Mouse (Mus musculus) gastrocnemius, adult 2 months (tissue): Measurements from ENCODE around the gene Dusp5. TPM values are rescaled to one million over a fixed set of nuclear protein-coding genes. Genes with fewer than 3 reads are reported as not detected.
A peak's percentile ranks its signal among the peaks of the same experiment; 100 is the strongest.
"Not testable (repeated sequence)": the region's sequence is repeated elsewhere in the genome, so short reads cannot be mapped to it uniquely, and the experiment has no call there.

Experiments used
- DNase-seq: peaks from one replicate; pipeline ENCODE4 v3.0.0; 2022
- H3K27ac ChIP-seq: fragments of 200-600 bp; 2 replicates; pipeline ENCODE4 v1.8.1; 2022; ENCODE audit warnings: mild to moderate bottlenecking
- H3K4me3 ChIP-seq: fragments of 200-600 bp; 2 replicates; pipeline ENCODE4 v1.8.1; 2022; ENCODE audit warnings: mild to moderate bottlenecking, moderate library complexity
- CTCF ChIP-seq: fragments of 200-600 bp; IDR thresholded peaks from 2 replicates; pipeline ENCODE4 v1.8.1; 2022; ENCODE audit warnings: antibody characterized with exemption, mild to moderate bottlenecking, moderate library complexity
- intact Hi-C: fragments of 180-260 bp; cut with DNase I; formaldehyde crosslinking; loops from one replicate; pipeline ENCODE4 v1.15.1; 2025
- total RNA-seq, 2 experiments: library from RNA; stranded (reverse); gene quantifications; 2 replicates each; pipeline ENCODE4 v1.2.3; 2021

The Dusp5 gene
- total RNA-seq, 2 experiments from 2014 or later = 0.86 to 1.2 TPM

GRCm38 (mm10) chr19:53576061-53576460 lies 47.2 kb downstream of the Dusp5 start:
- Histone ChIP-seq H3K27ac (no peak overlapping the region), H3K4me3 (no peak overlapping the region)
- no peak for TF ChIP-seq CTCF
- intact Hi-C loops = no loop called here
- DNase-seq = no peak

- intact Hi-C loops = no loop called here
- Histone ChIP-seq H3K27ac (no peak overlapping the region), H3K4me3 (no peak overlapping the region)
- TF ChIP-seq CTCF = no peak
- DNase-seq = no peak
These were observed 48.3 kb downstream of the Dusp5 start for GRCm38 (mm10) chr19:53577025-53577800.

GRCm38 (mm10) chr19:53578597-53579252 lies 49.8 kb downstream of the Dusp5 start:
- intact Hi-C loops = loop anchor here (1.0 kb wide), 2 partner anchors 158 to 183 kb away; no protein-coding TSS in a partner anchor
- Histone ChIP-seq H3K27ac (no peak overlapping the region), H3K4me3 (no peak overlapping the region)
- TF ChIP-seq CTCF = peak; percentile 91
- peak; percentile 54 for DNase-seq

- intact Hi-C loops, H3K27ac ChIP-seq, H3K4me3 ChIP-seq, DNase-seq: not testable (repeated sequence)
These were observed 51.4 kb downstream of the Dusp5 start for GRCm38 (mm10) chr19:53580271-53580670.

GRCm38 (mm10) chr19:53587686-53588085 lies 58.8 kb downstream of the Dusp5 start:
- H3K27ac ChIP-seq, intact Hi-C loops, H3K4me3 ChIP-seq, DNase-seq: not testable (repeated sequence)

GRCm38 (mm10) chr19:53588968-53589367 lies 60.1 kb downstream of the Dusp5 start, which contains the start of gene Nutf2-ps1:
Nutf2-ps1 (minus strand) TSS chr19:53589068.
- H3K4me3 ChIP-seq, intact Hi-C loops, H3K27ac ChIP-seq, DNase-seq: not testable (repeated sequence)

Other genes with a start within 250 kb of the Dusp5 start
- gene Mxi1, start 218.6 kb upstream of the Dusp5 start, total RNA-seq = 10 to 100 TPM; 38.1 to 53.6 TPM
- gene Gm10197, start 157.3 kb upstream of the Dusp5 start, total RNA-seq = not detected
- gene Smndc1, start 138.5 kb upstream of the Dusp5 start, total RNA-seq = 10 to 100 TPM; 28.1 to 30.7 TPM
- gene Nutf2-ps1, start 60.0 kb downstream of the Dusp5 start, total RNA-seq = 10 to 100 TPM; 67.8 to 83.3 TPM
- 10 to 100 TPM; 15.6 to 20.0 TPM for gene Smc3, start 71.3 kb downstream of the Dusp5 start, total RNA-seq
- 10 to 100 TPM; 72.6 to 73.2 TPM for gene Rbm20, start 148.2 kb downstream of the Dusp5 start, total RNA-seq